Mouse (Mus musculus) cerebellum, adult 11 months (tissue): Measurements from ENCODE around the gene Cdkn1a.
A peak's percentile ranks its signal among the peaks of the same experiment; 100 is the strongest.
"Not testable (repeated sequence)": the region's sequence is repeated elsewhere in the genome, so short reads cannot be mapped to it uniquely, and the experiment has no call there.

Source experiments
- DNase-seq: peaks from one replicate; pipeline ENCODE4 v3.0.0; 2022

Cdkn1a gene

GRCm38 (mm10) chr17:29090776-29091175 is at the start of gene Cdkn1a:
Gene Cdkn1a (plus strand): TSS chr17:29090976.
- no peak for DNase-seq

- not testable (repeated sequence) for DNase-seq
These were observed 49.1 kb upstream of the Cdkn1a start for GRCm38 (mm10) chr17:29041632-29042031.

GRCm38 (mm10) chr17:29042569-29042968 is 48.2 kb upstream of the Cdkn1a start:
- DNase-seq: no peak

GRCm38 (mm10) chr17:29043583-29043982 is 47.2 kb upstream of the Cdkn1a start:
- DNase-seq: no peak

- DNase-seq: no peak
These were observed 46.4 kb upstream of the Cdkn1a start for GRCm38 (mm10) chr17:29044146-29044924.

GRCm38 (mm10) chr17:29044925-29045319 is 45.9 kb upstream of the Cdkn1a start:
- no peak for DNase-seq

- DNase-seq: peak; percentile 74
These were observed 44.8 kb upstream of the Cdkn1a start for GRCm38 (mm10) chr17:29045741-29046530.

GRCm38 (mm10) chr17:29046863-29047262 is 43.9 kb upstream of the Cdkn1a start:
- DNase-seq: no peak

- no peak for DNase-seq
These were observed 42.9 kb upstream of the Cdkn1a start for GRCm38 (mm10) chr17:29047697-29048514.

- peak; percentile 88 for DNase-seq
These were observed 41.8 kb upstream of the Cdkn1a start for GRCm38 (mm10) chr17:29048748-29049507.

GRCm38 (mm10) chr17:29049508-29049889 is 41.3 kb upstream of the Cdkn1a start:
- DNase-seq: no peak

GRCm38 (mm10) chr17:29049923-29050322 is 40.9 kb upstream of the Cdkn1a start:
- DNase-seq: no peak

GRCm38 (mm10) chr17:29050791-29051190 is 40.0 kb upstream of the Cdkn1a start:
- DNase-seq: no peak

GRCm38 (mm10) chr17:29053067-29053466 is 37.7 kb upstream of the Cdkn1a start:
- no peak for DNase-seq

- DNase-seq: no peak
These were observed 36.9 kb upstream of the Cdkn1a start for GRCm38 (mm10) chr17:29053841-29054240.

- DNase-seq: no peak
These were observed 36.3 kb upstream of the Cdkn1a start for GRCm38 (mm10) chr17:29054429-29054828.

- no peak for DNase-seq
These were observed 35.2 kb upstream of the Cdkn1a start for GRCm38 (mm10) chr17:29055586-29055985.

- DNase-seq: no peak
These were observed 34.6 kb upstream of the Cdkn1a start for GRCm38 (mm10) chr17:29056207-29056606.

GRCm38 (mm10) chr17:29056699-29057151 is 34.1 kb upstream of the Cdkn1a start:
- no peak for DNase-seq

- DNase-seq: no peak
These were observed 33.4 kb upstream of the Cdkn1a start for GRCm38 (mm10) chr17:29057361-29057890.

- no peak for DNase-seq
These were observed 32.8 kb upstream of the Cdkn1a start for GRCm38 (mm10) chr17:29057961-29058360.

GRCm38 (mm10) chr17:29058487-29058886 is 32.3 kb upstream of the Cdkn1a start:
- no peak for DNase-seq
